Mouse (Mus musculus) T-helper 1 cell (primary cell): ENCODE results near the gene Klk7.

Experiments used
- in situ Hi-C: fragments of 300-600 bp; cut with MboI, MseI; formaldehyde crosslinking; loops from one replicate; pipeline ENCODE4 v1.15.1; 2025; ENCODE audit warnings: high pct_unique_total_duplicates

Gene Klk7

DNA sequence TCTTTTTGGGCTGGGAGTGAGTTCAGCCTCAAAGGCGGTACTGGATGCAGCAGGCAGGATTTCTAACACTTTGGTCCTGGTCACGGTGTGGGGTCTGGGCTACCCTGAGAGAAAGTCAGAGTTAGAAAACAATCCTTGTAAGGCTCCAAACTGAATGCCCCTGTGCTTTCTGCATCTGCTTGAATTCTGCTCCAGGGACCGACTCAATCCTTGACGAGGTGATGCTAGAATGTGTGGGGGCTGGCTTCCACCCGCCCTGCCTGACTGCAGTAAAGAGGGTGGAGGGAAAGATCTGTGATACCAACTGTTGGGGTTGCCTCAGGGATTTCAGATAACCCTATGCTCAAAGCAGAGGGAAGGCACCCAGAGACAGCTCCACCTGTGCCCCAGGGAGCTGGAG, at the start of gene Klk7:
Gene Klk7 (plus strand): TSS at position 301 of the 400 bp plus-strand sequence.
- in situ Hi-C loops = no loop called here

GRCm38 (mm10) chr7:43766484-43766883, 44.6 kb upstream of the Klk7 start:
- in situ Hi-C loops = no loop called here

DNA sequence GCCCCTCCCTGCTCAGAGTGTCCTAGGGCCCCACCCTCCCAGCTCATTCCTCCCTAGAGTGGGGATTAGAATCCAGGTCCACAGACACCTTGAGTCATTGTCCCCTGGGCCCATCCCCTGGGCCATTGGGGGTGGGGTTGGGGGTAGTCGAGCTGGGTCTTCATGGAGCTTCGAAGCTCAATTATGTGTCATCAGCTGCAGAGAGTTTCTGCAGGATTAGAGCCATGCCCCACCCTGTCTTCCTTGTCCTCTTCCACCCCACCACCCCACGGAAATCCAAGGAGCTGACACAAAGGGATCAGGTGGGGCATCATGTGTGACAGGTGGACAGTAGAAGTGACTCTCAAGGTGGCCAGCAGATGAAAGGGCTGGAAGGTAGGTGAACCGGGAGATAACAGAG, 42.5 kb upstream of the Klk7 start, which contains the start of gene Klk12:
Gene Klk12 (plus strand): TSS at position 301 of the 400 bp plus-strand sequence.
- in situ Hi-C loops = no loop called here

GRCm38 (mm10) chr7:43769636-43770035, 41.5 kb upstream of the Klk7 start:
- in situ Hi-C loops = no loop called here

- in situ Hi-C loops = no loop called here
Observed at GRCm38 (mm10) chr7:43770701-43771100, 40.4 kb upstream of the Klk7 start.

DNA sequence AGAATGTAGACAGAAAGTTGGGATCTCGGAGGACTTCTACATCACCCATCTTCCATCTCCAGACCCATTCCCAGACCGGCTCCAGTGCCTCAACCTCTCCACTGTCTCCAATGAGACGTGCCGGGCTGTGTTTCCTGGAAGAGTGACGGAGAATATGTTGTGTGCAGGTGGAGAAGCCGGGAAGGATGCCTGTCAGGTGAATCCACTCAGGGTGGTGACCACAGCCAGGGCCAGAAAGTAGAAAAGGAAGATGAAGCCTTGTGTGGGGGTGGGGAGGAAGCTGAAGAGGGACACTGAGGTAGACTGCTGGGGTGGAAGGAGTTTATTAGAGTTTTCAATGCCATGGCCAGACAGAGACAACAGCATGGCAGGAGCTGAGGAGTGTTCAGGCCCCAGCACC, 39.2 kb upstream of the Klk7 start:
- in situ Hi-C loops = no loop called here

DNA sequence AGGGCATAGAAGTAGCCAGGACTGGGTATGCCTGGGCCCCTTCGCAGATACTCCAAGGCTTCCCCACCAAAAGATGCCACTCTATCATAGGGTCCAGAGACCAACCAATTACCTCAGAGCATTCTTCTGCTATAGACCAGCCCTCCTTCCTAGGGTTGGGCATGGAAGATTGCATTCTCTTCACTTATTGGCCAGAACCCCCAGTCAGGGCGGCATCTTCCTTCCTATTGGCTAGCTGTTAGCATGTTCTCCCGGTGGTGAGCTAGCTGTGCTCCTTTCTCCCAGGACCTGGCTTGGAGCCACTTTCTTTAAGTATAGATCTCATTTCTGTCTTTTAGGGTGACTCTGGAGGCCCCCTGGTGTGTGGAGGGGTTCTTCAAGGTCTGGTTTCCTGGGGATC, 38.2 kb upstream of the Klk7 start:
- in situ Hi-C loops = no loop called here

GRCm38 (mm10) chr7:43774364-43774763, 36.7 kb upstream of the Klk7 start, which contains the start of gene Klk11:
Gene Klk11, plus strand, starts transcription at chr7:43774604.
- in situ Hi-C loops = no loop called here

GRCm38 (mm10) chr7:43774802-43775201, 36.3 kb upstream of the Klk7 start:
- in situ Hi-C loops = no loop called here

DNA sequence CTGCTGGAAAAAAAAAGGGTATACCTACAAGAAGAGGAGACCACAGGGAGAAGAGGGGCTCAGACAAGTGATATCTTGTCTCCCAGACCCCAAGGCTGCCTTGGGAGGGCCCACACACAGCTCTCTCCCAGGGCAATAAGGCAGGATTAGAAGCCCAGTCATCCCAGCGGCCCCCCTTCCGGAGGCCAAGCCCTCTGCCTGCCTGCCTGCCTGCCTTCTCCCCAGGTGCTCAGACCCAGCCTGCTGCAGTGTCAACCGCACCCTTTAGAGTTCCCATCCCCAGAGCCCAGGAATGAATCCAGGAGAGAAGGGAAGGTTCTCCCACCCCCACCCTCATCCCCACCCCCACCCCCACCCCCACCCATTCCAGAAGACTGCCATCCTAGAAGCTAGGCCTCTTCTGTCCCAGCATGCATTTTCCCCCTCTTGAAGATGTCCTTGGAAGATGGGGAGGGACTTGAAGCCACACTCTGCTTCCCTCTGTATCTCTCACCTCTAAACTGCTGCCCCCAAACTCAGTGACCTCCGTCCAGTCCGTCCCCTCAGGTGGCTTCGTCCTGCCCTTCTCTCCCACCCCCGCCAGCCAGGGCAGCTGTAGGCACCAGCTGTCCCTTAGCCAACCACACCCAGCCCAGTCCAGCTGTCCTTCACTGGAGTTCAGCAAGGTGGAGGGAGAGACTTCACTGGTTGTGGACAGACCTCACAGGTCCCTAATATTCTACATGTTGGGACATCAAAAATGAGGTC, 35.6 kb upstream of the Klk7 start:
- in situ Hi-C loops = no loop called here

GRCm38 (mm10) chr7:43776506-43776905, 34.6 kb upstream of the Klk7 start:
- in situ Hi-C loops = no loop called here

- in situ Hi-C loops = no loop called here
Observed at GRCm38 (mm10) chr7:43777423-43777822, 33.7 kb upstream of the Klk7 start.

GRCm38 (mm10) chr7:43778176-43778970, 32.7 kb upstream of the Klk7 start:
- in situ Hi-C loops = no loop called here

- in situ Hi-C loops = no loop called here
Observed at GRCm38 (mm10) chr7:43780241-43780640, 30.9 kb upstream of the Klk7 start.

DNA sequence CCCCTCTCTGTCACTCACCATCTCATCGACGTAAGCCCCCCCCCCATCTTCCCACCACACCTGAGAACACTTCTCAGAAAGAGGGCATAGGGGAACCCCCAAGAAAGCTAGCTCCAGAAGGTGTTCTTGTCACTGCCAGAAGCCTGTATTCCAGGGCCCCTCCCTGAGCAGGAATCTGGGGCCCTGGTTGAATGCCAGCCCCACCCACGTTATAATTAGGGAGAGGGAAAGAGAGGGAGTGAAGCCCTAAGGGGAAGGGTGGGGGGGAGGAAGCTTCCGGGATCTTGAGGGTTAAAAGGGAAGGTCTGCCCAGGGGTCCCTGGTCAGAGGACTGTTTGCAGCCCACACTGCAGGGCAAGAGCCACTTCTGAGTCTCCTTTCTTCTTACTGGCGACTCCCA, 30.3 kb upstream of the Klk7 start, which contains the start of gene Klk10:
Gene Klk10 (plus strand): TSS at position 290 of the 400 bp plus-strand sequence.
- in situ Hi-C loops = no loop called here

GRCm38 (mm10) chr7:43781541-43781940, 29.6 kb upstream of the Klk7 start:
- in situ Hi-C loops = no loop called here

DNA sequence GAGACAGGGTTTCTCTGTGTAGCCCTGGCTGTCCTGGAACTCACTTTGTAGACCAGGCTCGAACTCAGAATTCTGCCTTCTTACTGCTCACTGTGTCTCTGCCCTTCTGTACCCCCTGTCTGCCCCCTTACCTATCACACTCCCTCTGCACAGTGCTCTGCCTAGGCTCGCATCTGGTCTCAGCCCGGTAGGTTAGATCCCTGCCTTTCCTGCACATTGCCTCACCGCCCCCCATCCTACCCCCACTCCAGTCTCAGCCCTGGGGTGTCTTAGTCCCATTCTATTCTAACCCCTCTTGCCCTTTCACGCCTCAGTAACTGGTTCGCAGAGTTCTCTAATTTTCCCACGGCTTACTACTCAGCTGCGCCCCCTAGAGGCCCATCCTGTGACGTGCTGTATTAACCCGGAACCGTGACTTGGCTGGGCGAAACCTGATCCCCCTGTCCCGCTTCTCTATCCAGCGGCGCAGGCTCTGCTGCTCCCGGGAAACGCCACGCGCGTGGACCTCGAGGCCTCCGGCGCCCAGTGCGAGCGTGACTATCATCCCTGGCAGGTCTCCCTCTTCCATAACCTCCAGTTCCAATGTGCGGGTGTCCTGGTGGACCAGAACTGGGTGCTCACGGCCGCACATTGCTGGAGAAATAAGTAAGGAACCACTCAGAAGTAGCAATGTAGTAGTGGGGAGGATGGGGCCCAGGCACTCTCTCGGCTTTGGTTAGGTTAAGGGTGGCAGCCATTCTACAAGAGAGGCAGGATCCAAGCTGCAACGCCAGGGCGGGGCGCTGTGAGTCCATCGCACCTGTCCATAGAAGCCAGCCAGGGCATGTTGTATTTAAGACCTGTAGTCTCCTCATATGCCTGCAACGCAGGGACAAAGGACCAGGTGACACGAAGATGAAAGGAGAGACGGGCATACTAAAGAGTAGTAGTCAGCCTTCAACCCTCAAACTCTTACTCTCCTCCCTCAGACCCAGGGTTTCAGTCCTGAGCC, 28.5 kb upstream of the Klk7 start:
- in situ Hi-C loops = no loop called here

DNA sequence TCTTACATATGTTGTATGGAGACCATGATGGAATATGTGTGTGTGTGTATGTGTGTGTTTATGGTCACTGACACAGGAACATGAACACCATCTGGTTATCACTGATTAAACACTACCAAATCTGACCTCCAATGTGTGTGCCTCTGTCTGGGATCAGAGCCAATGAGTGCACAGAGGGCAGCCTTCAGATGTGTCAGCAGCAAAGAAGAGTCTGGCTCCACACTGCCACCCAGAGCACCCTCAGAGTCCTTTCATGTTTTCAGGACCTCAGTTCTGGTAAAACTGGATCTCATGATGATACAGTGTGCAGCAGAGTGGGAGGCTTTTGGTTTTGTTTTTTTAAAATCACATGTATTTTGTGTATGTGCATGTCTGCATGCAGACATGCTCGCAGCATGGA, 25.8 kb upstream of the Klk7 start:
- in situ Hi-C loops = no loop called here

GRCm38 (mm10) chr7:43788096-43788495, 23.0 kb upstream of the Klk7 start:
- in situ Hi-C loops = no loop called here

- in situ Hi-C loops = no loop called here
Observed at GRCm38 (mm10) chr7:43789295-43789694, 21.8 kb upstream of the Klk7 start.

DNA sequence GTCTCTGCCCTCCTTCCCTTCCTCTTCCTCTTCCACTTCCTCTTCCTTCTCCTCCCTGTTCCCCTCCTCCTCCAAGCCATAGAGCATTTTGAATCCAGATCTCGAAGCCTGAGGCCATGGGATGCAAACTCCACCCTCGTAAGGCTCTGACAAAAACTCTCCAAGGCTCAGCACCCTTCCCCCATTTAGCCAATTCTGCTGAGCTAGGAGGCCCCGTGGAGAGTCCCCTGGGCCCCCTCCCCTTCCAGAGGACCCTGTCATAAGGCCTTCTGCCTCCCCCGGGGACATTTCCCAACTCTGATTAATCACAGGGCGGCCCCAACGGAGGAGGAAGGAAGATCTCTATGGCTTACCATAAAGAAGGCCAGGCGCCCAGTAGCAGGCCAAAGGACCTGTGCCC, 19.5 kb upstream of the Klk7 start, which contains the start of gene Klk9:
Gene Klk9 (plus strand): TSS at position 301 of the 400 bp plus-strand sequence.
- in situ Hi-C loops = no loop called here
